Mouse (Mus musculus) intestine, postnatal 0 days (tissue): ENCODE data around the gene Kcnk7. TPM values are rescaled to one million over a fixed set of nuclear protein-coding genes. Genes with fewer than 3 reads are reported as not detected.

ENCODE experiments used
- ATAC-seq: fragments of 200-750 bp; cut with Nextera tagmentation; 2 replicates; pipeline ENCODE4 v1.8.0; 2017; ENCODE audit warnings: mild to moderate bottlenecking, moderate TSS enrichment, moderate library complexity
- H3K27ac ChIP-seq: fragments of 300-500 bp; sonication (generic); 2 replicates; pipeline ENCODE4 v1.5.1; 2014; ENCODE audit warnings: mild to moderate bottlenecking, low read depth, low read length, moderate library complexity
- H3K27me3 ChIP-seq: fragments of 300-500 bp; sonication (generic); replicated peaks from 2 replicates; pipeline ENCODE4 v1.6.1; 2014; ENCODE audit warnings: low read length, mixed read lengths; ENCODE audit not compliant: control insufficient read depth, insufficient read depth
- H3K36me3 ChIP-seq: fragments of 300-500 bp; sonication (generic); 2 replicates; pipeline ENCODE4 v1.6.1; 2014; ENCODE audit warnings: mild to moderate bottlenecking, moderate library complexity; ENCODE audit not compliant: control insufficient read depth, insufficient read depth
- H3K4me1 ChIP-seq: fragments of 300-500 bp; sonication (generic); replicated peaks from 2 replicates; pipeline ENCODE4 v1.6.1; 2014; ENCODE audit warnings: antibody characterized with exemption, low read length, mixed read lengths; ENCODE audit not compliant: control insufficient read depth, insufficient read depth
- H3K4me2 ChIP-seq: fragments of 300-500 bp; sonication (generic); replicated peaks from 2 replicates; pipeline ENCODE4 v1.6.1; 2014; ENCODE audit warnings: low read depth, mild to moderate bottlenecking, moderate library complexity
- H3K4me3 ChIP-seq: fragments of 300-500 bp; sonication (generic); 2 replicates; pipeline ENCODE4 v1.5.1; 2014; ENCODE audit warnings: low read depth, low read length
- H3K9ac ChIP-seq: fragments of 300-500 bp; sonication (generic); 2 replicates; pipeline ENCODE4 v1.6.1; 2014; ENCODE audit warnings: mild to moderate bottlenecking, low read depth, low read length
- H3K9me3 ChIP-seq: fragments of 300-500 bp; sonication (generic); 2 replicates; pipeline ENCODE4 v1.6.1; 2016; ENCODE audit warnings: mixed run types; ENCODE audit not compliant: control insufficient read depth
- CTCF ChIP-seq: sonication (generic); IDR thresholded peaks from 2 replicates; pipeline ENCODE4 v1.5.1; 2016; ENCODE audit warnings: low read depth, mild to moderate bottlenecking, control low read depth, antibody characterized with exemption, moderate library complexity
- WGBS: fragments of 180-500 bp; shearing (Covaris S2); extraction: QIAGEN DNeasy Blood & Tissue Kit; methylation state at CpG from one replicate; pipeline ENCODE4 v1.1.7; 2014; 5-methylcytosine and 5-hydroxymethylcytosine counted together
- polyA plus RNA-seq: library from polyadenylated mRNA; unstranded; fragments of >200 nt; fragmentation: Nextera tagmentation; extraction: Ambion mirVana; gene quantifications from 2 replicates; pipeline ENCODE4 v1.2.1, GENCODE M21; 2015

Gene Kcnk7
- polyA plus RNA-seq, 1 experiment from 2014 or later = 0.21 TPM

DNA sequence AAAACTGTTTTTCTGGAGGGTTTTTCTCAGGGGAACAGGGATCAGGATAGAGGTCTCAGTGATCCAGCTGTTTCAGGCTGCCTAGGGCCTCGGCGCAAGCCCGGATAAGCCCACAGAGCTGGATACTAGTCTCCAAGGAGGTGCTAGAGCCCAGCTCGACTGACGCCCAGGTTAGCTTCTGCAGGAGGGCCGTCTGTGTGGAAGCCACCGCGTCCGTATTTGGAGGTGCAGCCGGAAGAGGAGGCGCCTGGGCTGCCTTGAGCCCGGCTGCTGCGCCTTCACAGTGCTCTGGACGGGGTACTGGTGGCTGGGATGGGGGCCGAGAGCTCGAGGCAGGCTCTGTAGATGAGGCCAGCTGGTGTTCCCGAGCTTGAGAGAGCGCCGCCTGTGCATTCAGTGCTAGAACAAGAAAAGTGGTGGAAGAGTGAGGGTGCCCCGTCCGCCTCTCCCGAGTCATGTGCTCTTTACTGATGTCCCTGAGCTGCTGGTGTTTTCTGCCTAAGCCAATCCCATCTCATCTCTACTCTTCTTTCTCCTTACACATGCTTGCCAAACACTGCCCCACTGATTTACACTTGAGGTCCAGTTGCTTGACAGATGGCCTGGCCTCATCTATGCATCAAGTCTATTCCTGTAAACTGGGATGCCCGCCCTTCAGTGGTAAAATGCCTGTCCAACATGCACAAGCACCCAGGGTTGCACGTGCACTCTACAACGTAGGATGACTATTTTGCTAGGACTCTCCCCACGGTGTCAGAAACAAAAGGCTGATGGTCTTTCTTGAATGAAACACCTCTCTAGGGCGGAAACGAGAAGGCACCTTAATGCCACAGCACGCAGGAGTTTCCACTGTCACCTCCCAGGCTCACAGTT is 26.4 kb downstream of the Kcnk7 start:
- no peak for ATAC-seq

DNA sequence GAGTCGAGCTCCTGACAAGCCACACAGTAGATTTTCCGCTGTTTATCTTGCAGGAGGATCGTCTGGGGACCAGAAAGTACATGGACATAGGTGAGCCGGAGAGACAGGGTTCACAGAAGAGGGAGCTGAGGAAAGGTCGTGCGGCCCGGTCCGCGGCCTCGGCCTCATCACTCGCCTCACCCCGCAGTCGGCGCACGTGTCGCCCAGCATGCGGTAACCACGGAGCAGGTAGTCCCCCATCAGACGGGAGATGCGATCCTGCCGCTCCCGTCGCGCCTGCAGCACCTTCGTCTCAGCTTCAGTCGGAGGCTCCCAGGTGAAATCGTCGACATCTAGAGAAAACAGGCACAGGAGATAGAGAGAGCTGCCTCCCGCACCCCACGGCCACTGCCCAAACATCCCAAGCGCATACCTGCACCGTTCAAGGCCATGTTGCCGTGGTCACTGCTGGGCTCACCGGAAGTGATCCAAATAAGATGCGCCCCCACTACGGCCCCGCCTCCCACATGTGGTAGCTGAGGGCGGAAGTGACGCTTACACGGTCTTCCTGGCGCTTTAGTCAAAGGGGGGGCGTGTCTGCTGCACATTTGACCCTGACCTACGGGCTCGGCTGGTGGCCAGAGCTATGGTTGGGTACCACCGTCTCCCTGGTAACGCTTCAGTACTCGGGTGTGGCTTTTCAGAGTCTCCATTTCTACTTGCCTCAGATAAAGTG is 27.3 kb downstream of the Kcnk7 start:
- peak; percentile 81 for ATAC-seq
- H3K9ac ChIP-seq = peak overlapping the region; percentile 53
- peaks cover 17% of the 10 kb centered on the region for H3K4me1 ChIP-seq
- under 1% methylated on average over 47 of the region's 47 CpGs for WGBS
- 0 out of 2 replicates have a peak, but pooled peaks cover 2% of the 10 kb centered on the region for H3K36me3 ChIP-seq
- peaks cover 3% of the 10 kb centered on the region; the same call in 1 of the 2 replicates for H3K27me3 ChIP-seq
- H3K9me3 ChIP-seq = no peaks in the 10 kb centered on the region
- TF ChIP-seq CTCF = no peak
- peak overlapping the region; percentile 62 for H3K4me3 ChIP-seq
- H3K27ac ChIP-seq = no peak overlapping the region
- H3K4me2 ChIP-seq = peak overlapping the region; percentile 97

More for the DNA sequence above, 26.4 kb downstream of the Kcnk7 start:
- peaks cover 17% of the 10 kb centered on the region for H3K4me1 ChIP-seq
- no peak for TF ChIP-seq CTCF
- H3K4me3 ChIP-seq = peak overlapping the region; percentile 62
- H3K9ac ChIP-seq = peak overlapping the region; percentile 53
- H3K27me3 ChIP-seq = peaks cover 2% of the 10 kb centered on the region; the same call in 1 of the 2 replicates
- H3K4me2 ChIP-seq = peak overlapping the region; percentile 97
- H3K36me3 ChIP-seq = 0 out of 2 replicates have a peak, but pooled peaks cover 2% of the 10 kb centered on the region
- no peaks in the 10 kb centered on the region for H3K9me3 ChIP-seq
- H3K27ac ChIP-seq = no peak overlapping the region
- WGBS = 73% methylated on average over 29 of the region's 29 CpGs

- Histone ChIP-seq H3K9ac (no peak overlapping the region), H3K27me3 (peaks cover 3% of the 10 kb centered on the region; the same call in 1 of the 2 replicates), H3K36me3 (no peaks in the 10 kb centered on the region), H3K4me1 (0 out of 2 replicates have a peak, but pooled peaks cover 3% of the 10 kb centered on the region), H3K27ac (no peak overlapping the region), H3K4me3 (no peak overlapping the region), H3K4me2 (no peak overlapping the region), H3K9me3 (no peaks in the 10 kb centered on the region)
- no peak for ATAC-seq
- 77% methylated on average over 9 of the region's 9 CpGs for WGBS
- no peak for TF ChIP-seq CTCF
Observed at GRCm38 (mm10) chr19:5734325-5734724, 30.2 kb downstream of the Kcnk7 start.

DNA sequence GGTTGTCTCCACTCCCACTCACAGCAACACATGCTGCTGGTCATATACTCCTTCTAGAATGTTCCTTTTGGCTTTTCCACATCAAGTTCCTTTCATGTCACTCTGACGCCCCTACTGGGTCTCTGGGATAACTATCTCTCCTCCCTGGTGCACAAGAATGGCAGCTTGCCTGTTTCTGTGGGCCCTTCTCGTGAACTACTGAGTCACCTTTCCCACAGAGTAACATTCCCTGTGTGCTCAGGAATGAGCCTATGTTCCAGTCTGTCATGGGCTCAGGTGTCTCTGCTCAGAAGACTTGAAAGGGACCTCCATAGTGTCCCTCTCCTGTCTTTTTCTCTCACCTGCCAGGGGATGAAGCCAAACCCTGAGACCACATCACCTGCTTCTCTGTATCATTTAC is 35.3 kb downstream of the Kcnk7 start:
- Histone ChIP-seq H3K9me3 (no peaks in the 10 kb centered on the region), H3K27ac (no peak overlapping the region), H3K27me3 (peaks cover 19% of the 10 kb centered on the region), H3K4me3 (no peak overlapping the region), H3K4me2 (no peak overlapping the region), H3K36me3 (peaks cover 5% of the 10 kb centered on the region; the same call in 1 of the 2 replicates), H3K4me1 (peaks cover 2% of the 10 kb centered on the region; the same call in 1 of the 2 replicates), H3K9ac (no peak overlapping the region)
- TF ChIP-seq CTCF = no peak
- no peak for ATAC-seq
- 60% methylated on average over 2 of the region's 2 CpGs for WGBS

- peak within 1 kb of the TSS; percentile 68 for H3K27ac ChIP-seq
- peak within 1 kb of the TSS; percentile 71 for H3K9ac ChIP-seq
- H3K4me2 ChIP-seq = peak within 1 kb of the TSS; percentile 88
- TF ChIP-seq CTCF = no peak
- H3K4me3 ChIP-seq = peak within 1 kb of the TSS; percentile 59
- WGBS = 52% methylated on average over 14 of the region's 14 CpGs
- H3K36me3 ChIP-seq = peaks cover 7% of the 10 kb centered on the region; the same call in 1 of the 2 replicates
- H3K4me1 ChIP-seq = peaks cover 4% of the 10 kb centered on the region; the same call in 1 of the 2 replicates
- H3K27me3 ChIP-seq = peaks cover 17% of the 10 kb centered on the region
- no peaks in the 10 kb centered on the region for H3K9me3 ChIP-seq
- ATAC-seq = peak; percentile 21; the same call in 1 of the 2 replicates
Observed at GRCm38 (mm10) chr19:5740320-5741317, 36.5 kb downstream of the Kcnk7 start, which contains the start of gene Ltbp3. Gene Ltbp3, plus strand, starts transcription at chr19:5740904.
